Mouse (Mus musculus) cerebellum, postnatal 10 days (tissue): ENCODE data around the gene Dock1.

Source experiments
- DNase-seq, 2 experiments: peaks; one replicate each; pipeline ENCODE4 v3.0.0; 2021; ENCODE audit warnings: mixed read lengths in 2 of 2

Dock1 gene

DNA sequence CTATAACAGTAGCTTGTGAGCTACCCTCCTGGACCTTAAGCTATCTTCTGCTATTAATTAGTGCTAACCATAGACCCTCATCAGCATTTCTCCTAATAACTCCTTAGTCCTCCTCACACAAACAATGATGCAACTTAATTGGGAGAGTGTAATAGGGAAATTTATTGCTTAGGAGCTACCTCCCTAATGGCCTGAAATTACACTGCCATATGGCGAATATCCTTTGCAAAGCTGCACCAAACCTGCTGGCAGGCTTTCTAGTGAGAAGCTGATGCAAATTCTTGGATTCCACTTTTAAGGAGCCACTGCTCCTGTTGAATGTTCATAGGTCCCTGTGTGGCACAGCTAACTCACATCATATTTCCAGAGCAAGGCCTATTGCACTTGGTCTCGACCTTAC lies 320.5 kb downstream of the Dock1 start:
- peak; percentile 23 to 26 for DNase-seq

DNA sequence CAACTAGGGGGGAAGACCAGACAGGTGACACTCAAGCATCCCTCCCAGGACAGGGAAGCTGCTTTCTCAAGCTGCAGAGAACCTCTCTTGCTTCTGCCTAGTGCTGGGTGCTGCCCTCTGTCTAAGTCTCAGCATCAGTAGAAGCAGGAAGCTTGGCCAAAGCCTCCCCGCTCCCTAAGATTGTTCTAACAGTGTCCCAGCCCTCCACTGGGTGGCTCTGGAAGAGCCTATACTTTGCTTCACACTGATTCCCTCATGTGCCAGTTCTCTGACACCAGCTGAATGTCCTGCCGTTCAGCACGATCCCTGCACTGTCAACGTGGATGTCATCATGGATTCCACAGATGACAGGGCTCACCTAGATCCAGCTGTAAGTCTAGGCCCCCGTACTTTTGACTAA lies 324.5 kb downstream of the Dock1 start:
- DNase-seq: no peak

DNA sequence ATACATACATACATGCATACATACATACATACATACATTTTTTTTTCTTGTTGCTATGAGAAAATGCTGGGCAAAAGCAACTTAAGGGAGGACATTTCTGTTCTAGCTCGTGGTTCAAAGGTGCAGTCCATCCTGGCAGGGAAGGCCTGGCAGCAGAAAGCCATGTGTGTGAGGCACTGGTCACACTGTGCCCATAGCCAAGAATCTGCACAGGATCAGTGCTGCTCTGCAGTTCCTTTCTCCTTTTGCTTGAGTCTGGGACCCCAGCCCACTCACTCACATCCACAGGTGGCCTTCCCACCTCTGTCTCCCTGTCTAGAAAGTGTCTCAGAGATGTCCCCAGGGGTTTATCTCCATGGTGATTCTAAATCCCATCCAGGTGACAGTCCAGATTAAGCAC lies 331.8 kb downstream of the Dock1 start:
- peak; percentile 37 to 38 for DNase-seq

DNA sequence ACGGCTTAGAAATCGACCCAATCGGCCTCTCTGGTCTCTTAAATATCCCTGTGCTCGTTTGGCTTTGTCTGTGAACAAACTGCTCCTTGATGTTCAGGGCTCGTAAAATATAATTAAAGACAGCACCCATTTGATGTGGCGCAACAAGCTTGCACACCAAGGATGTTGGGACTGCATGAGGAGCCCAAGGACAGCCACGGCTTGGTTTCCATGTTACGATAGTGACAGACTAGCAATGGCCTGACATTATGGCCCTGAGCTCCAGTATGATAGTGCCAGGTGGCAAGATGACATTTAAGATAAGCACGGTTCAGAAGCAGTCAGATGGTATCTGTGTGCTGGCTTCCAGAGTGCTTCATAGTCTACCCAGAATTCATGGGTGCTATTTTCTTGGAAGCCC lies 332.4 kb downstream of the Dock1 start:
- no peak for DNase-seq

DNA sequence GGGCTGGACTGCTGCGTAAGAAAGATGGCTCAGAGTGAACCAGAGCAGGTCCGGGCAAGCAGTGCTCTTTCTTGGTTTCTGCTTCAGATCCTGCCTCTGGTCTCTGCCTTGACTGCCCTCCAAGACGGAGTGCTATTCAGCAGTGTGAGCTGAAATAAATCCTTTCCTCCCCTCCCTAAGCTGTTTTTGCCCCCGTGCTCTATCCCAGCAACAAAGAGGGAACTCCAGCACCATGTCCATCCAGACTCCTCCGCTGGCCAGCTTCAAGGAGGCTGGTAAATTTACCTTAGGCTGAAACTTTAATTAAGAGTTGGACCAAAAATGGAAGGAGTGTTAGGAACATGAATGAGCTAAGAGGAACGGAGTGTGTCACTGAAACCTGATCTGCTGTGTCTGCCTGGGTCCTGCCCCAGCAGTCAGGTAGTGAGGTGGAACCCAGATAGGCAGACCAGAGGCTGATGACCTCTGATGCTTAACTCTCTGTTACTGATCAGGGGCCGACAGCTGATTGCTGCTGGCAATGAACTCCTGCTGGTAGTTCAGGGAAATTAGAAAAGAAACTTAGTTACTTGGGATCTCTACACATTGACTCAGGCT lies 335.6 kb downstream of the Dock1 start:
- no peak for DNase-seq

DNA sequence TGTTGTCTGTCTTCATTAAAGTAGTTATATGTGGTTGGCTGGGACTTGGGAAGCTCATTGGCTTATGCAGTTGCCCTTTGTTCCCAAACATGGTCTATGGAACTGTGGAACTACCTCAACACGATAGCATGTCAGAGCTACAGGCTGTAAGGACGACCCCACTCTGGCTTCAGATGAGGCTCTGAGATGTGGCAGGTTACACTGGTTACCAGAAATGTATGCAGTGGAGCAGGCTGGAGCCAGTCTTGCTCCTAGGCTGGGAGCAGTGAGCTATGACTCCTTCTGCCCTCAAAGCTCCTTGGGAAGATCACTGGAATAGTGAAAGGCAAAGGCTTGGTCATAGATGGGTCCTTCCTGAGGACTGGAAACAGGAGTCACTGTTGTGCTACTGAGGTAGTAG lies 337.6 kb downstream of the Dock1 start:
- DNase-seq: no peak

DNA sequence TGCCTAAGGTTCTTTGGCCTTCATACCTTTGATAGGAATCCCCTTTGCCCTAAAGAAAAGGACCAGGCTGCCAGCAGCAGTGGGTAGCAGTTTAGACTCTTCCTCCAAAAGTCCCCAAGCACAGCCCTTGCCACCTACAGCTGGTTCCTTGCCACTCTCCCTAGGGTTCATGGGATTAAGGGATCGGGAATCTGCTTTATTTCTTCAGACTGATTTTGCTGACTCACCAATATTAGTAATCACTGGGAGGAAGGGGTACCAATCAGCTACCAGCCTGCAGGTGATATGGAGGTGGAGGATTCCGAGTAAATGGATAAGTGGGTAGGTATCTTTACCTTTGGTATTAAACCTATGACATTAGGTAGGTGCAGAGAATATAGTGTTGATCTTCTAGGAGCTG lies 340.5 kb downstream of the Dock1 start:
- DNase-seq: no peak

DNA sequence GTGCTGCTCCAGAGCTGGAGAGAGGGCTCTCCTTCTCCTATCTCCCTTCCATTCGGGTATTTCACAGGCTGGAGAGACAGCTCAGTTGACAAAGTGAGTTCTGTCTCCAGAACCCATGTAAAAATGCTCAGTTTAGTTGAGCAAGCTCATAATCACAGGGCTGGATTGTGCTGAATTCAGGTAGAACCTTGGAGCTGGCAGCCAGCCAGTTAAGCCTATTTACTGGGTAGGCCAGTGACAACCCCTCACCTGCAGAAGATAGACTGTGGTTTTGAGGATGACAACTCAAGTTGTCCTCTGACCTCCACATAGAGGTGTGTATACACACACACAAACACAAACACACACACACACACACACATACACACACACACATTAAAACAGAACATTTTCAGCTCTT lies 347.1 kb downstream of the Dock1 start:
- DNase-seq: peak; percentile 40 to 45

DNA sequence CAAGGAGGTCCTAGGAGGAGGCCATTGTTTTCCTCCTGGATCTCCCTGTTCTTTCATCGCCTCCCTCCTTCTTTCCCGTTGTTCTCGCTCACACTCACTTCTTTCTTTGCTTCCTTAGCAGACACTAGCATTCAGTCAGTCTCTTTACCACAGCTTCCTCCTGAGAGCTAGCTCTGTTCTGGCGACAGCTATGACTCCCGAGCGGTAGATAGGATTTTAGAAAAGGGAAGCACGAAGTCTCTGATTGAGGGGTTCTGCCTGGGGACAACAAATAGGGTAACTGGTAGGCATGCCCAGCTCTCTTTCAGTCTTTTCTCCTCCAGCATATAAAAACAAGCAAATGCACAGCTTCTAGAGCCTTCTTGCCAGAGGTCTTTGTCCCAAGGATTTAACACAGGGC lies 350.3 kb downstream of the Dock1 start:
- DNase-seq: no peak

DNA sequence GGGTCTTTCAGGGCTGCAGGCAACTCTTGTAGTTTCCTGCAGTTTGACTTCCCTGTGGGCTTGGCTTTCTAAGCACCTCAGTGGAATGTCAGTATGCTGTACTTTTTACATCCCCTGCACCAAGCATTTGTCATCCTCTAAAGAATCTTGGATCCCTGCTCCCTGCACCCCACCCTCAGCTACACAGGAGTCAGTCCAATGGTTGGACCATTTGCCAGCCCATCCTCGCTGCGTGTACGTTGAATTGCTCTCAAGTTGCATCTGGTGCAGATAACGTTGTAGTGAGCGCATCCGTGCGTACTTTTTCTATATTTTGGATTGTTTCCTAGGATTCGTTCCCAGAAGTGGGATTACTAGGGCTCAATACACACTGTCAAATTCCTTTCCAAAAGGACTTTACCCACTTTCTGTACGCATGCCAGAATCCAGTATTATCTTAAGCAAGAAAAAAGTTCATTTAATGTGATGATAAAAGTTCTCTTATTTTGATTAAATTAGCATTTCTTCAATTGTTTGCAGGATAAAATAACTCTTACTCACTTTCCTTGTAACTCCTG lies 351.2 kb downstream of the Dock1 start:
- DNase-seq: peak in 1 of 2 experiments; percentile 28

DNA sequence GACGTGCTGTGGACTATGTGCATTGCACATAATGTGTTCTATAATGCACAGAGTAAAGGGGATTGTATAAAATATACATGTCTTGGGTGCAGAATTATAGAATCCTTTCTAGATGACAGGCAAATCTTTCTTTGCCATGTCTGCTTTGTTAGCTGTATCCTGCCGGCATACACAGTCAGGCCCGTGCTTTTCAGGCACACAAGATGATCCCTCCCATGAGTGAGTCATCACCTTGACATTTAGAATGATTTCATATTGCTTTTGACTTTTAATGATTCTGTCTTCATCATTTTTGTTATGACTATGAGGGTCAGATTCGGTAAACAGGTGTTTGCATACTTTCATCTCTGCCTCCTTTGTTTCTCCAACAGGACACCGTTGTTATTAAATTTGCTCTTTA lies 354.1 kb downstream of the Dock1 start:
- no peak for DNase-seq

DNA sequence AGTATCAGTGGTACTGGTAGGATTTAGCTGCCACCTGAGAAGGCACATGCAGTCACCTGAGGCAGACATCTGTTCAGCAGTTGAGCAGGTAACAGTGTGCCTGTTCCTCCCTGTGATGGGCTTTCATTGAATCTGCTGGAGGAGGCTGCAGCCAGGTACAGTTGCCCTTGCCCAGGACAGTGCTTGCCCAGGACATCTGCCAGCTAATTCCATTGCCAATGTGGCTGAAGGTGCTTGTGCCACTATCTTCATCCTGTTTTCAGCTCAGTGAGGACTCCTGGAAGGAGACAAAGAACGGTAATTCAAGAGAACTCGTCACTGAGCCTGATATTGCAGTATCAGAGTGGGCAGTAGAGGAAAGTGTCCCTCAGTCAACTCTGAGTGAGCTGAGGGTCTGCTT lies 358.3 kb downstream of the Dock1 start:
- DNase-seq: peak; percentile 76

DNA sequence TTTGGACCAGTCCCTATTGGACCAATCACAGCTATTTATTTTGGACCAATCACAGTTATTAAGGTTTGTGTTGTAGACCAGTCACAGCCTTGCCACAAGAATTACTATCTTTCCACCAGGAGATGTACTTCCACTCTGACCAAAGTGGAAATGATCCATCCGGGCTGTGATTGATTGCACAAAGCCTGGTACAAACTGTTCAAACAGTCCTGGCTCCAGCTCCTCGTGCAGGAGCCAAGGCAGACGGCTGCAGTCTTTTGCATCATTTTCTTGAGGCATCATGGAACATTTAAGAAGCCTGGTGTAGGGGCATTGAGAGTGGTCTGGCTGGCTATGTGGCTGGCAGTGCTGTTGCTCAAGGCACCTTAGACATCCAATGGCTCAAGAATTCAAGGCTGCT lies 358.7 kb downstream of the Dock1 start:
- peak; percentile 31 to 40 for DNase-seq

DNA sequence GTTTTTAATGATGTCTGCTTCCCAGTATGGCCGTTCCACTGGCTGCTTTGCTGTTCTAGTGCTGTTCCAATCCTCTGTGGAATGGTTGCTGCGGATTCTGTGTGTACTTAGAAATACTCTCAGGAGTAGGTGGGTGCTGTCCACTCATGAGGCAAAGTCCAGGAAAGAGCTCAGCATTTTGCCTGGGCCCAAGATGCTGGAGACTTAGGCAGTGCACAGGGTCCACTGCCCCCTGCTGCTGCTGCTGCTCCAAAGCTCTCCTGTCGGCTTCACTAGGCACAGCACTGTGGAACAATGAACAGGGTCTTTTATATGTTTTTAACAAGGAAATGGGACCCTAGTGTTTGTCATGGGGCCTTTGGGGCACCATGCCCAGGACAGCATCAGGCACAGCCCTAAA lies 361.0 kb downstream of the Dock1 start:
- DNase-seq: no peak

DNA sequence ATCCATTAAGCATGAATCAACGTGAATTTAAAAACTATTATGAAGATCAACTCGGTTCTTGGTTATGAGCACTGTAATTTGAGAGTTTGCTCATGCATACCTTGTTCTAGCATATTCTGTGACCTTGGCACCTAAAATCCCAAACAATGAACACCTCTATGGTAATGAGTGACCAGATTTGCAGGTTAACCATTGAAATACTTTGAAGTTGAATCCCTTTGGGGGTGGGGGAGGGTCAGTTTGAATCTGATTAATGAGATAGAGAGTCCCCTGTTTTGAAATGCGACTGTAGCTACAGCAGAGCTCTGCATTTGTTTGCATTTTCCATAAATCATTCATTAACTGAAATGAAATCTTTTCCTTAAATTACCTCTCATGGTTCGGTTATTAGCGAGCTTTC lies 364.4 kb downstream of the Dock1 start:
- DNase-seq: no peak

DNA sequence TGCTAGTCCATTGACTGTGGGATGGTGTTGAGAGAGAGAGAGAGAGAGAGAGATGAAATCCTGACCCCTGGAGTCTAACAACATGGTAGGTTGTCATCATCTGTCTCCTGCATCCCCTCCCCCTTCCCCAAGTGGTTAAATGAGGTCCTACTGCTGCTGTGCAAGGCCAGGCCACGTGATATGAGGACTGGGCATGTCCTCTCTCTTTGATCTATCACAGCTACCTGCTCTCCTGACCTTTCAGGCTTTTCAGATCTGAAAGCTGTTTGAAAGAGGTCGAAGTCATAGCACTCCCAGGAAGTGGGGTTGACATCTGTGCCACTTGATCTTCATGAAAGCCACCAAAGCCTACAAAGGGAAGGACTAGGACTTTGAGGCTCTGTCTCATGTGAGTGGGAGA lies 365.2 kb downstream of the Dock1 start:
- DNase-seq: no peak

DNA sequence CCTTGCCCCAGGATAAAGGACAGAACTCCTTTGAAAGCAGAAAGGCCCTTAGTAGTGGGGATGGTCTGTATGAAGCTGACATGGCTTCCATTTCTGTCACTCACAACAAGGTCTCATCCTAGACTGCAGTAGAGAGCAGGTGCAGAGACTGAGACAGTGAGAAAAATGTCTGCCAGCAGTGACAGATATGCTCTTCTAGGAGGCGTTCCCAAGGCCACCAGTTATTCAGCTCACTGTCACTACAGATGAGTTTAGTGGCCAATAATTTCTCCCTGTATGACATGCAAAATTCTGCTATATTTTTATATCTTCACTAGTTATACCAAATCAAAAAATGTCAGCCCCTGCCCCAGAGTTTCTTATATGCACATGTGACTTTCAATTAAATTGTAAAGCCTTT lies 368.5 kb downstream of the Dock1 start:
- no peak for DNase-seq

DNA sequence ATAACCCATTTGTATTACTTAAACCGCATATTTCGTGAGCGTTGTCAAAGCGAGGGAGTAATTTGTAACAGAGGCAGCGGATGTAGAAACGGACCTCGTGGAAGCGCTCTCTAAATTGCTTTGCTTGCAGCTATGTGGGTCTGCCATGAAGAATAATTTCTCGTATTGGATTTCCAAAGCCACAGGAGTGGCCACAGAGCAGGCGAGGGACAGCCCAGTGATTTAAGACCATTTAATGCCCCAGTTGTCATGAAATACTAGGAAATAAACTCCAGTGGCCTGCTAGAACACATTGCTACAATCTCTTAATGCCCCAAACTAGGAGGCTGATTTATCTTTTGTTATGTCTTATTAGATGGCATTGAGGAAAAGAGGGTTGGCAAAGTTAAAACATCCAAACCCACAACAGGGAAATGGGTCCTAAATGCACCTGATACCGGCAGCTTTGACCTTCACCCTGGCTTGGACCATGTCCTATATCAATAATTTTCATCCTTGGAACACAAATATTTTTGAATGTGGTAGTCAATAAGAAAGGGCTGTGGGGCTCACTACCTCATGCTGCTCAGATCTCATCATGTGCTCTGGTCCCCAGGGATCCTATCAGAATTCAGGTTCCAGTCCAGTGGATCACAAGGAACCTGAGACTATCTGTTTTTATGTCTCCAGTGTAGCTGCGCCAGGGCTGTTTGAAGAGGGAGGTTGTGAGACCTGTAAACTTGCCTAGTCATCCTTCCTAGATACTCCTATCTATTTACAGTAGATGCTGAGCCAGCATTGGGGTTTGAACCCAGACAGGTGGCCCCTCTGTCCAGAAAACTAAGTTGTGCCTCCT lies 373.7 kb downstream of the Dock1 start:
- DNase-seq: no peak

DNA sequence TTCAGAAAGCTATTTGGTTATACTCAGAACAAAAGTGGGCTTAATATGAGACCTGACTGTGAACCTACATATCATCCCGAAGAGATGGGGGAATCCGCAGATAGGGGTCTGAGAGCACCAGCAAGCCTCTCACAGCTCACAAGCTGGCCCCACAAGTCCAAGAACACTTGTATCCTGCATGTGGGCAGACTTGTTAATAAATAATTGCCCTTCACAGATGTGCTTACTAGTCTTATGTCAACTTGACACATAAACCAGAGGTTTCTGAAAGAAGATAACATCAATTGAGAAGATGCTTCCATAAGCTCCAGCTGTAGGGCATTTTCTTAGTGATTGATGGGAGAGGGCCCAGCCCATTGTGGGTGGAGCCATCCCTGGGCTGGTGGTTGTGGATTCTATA lies 379.0 kb downstream of the Dock1 start:
- DNase-seq: no peak

DNA sequence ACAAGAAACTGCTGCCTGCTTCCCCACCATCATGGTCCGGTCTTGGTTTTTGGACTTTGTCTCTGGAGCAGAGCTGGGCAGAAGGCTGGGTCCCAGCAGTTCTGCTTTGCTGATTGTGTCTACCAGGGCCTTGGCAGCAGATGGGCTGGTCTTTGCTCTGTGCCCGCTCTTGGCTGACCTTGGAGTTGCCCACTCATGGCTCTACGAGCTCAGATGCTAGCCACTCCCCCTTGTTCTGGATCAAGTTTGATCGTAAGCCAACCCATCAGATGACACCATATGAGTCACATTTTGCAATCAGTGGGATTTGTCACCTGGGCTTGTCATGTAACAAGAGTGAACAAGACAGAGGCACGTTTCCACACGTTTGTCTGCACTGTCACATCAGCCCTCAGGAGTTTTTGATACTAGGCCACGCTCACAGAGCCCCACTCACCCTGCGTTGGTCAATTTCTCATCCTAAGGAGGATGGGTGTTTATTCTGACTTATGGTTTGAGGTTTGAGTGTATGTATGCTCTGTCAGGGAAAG lies 382.8 kb downstream of the Dock1 start:
- DNase-seq: peak; percentile 61 to 75

DNA sequence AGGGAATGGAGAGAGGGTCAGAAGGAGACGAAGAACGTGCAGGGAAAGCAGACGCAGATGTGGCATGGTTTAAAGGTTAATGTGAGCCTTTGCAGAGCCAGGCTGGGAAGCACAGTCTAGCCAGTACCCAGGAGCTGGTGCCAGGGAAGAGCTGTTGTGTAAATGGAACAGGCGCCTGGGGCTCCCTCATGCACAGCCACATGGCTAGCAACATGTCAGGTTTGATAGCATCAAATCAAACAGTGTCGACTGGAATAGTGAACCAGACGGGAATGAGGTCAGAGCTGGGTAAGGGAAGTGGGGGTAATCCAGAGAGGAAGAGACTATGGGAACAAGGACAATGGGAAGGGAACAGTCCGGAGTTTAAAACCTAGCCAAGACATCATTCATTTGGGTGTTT lies 384.2 kb downstream of the Dock1 start:
- peak; percentile 68 to 80 for DNase-seq

DNA sequence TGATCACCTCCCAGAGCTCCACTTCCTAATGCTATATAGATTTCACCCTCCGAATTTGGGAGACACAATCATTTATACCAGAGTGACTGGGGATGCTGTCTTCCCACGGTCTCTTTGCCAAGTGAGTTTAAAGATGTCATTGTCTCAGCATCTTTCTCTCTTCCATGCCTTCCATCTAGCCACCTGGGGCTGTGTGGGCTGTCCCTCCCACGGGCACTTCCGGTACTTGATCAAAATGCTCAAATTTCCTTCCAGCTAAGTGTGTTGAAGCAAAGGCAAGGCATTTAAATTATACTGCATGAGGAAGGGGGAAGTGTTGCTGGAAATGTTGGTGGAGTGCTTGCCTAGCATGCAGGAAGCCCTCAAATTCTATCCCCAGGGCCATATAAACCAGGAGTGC lies 388.6 kb downstream of the Dock1 start:
- no peak for DNase-seq

DNA sequence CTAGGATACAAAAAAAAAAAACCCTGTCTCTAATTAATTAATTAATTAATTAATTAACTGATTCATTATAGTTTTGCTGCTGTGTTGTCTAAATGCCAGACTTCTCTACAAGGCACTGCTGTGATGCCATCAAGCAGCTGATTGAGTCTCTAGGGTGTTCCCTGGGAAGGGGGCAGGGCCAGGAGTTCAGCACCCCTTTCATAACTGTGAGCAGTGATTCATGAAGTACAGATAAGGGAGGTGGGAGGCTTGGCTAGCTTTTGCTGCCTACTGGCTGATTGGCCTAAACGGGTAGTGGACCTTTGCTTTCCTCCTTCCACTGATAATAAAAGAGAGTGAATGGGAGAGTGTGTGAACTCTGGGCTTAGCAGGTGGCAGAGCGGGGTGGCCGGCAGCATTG lies 389.1 kb downstream of the Dock1 start:
- DNase-seq: no peak

DNA sequence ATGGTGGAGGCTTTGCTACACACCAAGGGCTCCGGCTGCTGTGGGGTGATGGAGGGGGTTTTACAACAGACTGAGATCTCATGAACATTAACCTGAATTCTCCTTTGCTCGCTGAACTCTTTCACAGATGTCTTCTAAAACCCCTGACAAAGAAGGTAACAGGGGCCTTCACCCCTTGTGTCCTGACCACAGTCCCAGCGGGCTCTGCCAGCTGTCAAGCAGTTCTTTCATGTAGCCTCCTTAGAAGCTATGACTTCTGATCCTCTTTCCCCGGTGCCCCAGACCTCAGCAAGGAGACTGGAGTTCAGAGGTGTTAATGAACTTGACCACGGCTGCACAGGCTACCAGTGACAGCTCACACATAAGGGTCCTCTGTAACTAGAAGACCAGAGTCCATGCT lies 393.4 kb downstream of the Dock1 start:
- DNase-seq: no peak
